Mouse (Mus musculus) c-Kit-positive CD71-positive TER-119-positive erythroid progenitor cells, embryonic 14.5 days (primary cell): ENCODE data around the gene Bmp6.

ENCODE experiments used
- DNase-seq: peaks from one replicate; pipeline ENCODE4 v3.0.0-alpha.2; 2013; ENCODE audit warnings: low spot score

The Bmp6 gene

DNA sequence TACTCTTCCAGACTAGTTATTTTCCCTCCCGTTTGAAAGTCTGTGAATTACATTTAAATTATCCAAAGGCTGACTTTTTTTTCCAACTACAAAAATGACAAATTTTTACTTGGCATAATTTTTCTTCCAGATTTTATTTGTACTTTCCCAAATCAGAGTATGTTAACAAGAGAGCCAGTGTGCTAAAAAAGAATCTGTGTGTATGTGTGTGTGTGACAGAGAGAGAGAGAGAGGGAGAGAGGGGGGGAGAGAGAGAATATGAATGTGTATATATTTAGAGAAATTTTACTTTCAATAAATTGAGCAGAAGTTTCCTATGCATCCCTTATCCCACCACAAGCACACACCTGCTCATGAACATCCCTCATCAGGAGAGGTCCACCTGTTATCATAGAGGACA is 9.4 kb downstream of the Bmp6 start:
- DNase-seq, result no peak

DNA sequence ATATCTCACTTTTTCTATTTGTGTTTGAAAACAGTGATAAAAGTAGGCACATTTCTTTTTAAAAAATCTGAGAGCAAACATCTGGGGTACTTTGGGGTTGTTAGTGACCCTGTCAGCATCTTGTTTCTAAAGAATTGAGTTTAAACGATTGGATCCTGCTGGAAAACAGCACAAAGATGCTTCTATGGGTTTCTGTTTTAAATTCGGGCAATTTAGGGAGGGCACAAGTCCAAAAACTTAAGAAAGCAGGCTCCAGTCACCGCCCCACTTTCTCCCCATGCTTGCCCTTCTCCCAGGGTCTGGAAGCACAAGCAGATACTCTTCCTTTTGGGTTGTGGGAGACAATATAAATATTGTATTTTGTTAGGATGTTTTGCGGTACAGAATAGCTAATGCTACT is 14.1 kb downstream of the Bmp6 start:
- no peak for DNase-seq

DNA sequence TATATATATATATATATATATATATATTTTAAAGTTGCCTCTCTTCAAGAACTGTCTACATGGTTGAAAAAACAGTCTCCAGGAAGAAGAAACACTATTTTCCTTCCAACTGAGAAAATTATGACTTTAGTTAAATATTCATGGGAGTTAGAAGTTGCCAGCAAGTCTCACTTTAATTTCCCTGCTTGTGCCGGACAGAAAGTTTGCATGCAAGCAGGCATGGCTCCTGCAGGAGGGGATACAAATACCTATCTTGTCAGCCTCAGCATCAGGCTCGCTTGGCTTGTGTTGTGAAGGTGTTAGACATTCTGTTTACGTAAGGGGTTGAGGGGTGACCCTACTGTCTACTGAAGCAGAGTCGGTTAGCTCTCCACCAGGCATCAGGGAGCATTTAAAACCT is 17.8 kb downstream of the Bmp6 start:
- no peak for DNase-seq

DNA sequence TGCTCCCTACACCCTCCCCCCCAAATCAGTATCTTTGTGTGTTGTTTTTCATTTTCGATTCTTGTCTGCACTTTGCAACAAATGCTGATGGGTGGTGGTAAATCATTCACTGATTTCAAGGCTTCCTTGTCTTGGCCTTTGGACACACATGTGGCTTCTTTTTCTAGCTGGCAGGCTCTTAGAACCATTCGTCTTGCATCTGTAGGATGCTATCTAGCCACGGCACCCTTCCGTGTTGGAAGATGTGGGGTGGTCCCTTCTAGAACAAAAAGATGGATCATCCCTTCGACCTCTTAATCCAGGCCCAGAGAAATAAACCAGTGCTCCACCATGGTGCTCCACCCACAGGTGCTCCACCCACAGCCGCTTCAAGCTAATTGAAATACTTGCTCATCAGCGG is 19.0 kb downstream of the Bmp6 start:
- no peak for DNase-seq

DNA sequence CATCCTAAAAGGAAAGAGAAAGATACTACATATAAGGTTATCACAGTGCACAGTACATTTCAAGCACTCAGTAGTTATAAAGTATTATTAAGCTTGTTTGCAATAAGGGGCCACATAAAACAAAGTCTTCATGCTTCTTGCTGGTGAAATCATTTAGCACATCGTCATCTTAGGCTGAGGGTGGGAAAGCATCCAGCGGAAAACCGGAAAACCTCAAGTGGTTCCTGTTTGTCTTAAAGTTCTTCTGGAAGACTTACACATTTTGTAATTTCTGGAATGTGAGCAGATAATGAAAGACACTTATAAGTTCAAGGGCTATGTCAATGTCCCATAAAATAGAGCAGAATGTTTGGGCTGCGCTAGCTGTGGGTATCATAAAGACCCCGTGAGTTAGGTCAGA is 24.7 kb downstream of the Bmp6 start:
- no peak for DNase-seq

DNA sequence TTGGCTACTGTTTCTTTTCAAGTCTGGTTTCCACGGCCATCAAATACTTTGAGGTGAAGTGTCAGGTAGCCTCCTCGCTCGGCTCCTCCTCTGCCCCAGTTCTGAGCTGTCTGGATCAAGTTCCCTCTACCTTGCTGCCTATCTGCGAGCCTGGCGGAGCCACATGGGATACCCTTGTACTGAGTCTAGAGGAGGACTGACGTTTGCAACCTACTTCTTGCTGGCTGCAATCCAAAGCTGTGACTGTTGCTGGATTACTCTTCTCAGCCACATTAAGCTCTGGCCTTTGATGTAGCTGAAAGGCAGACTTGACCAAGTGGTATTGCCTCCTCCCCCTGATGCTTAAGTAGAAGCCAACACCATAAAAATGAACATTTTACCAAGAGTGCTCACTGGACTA is 31.2 kb downstream of the Bmp6 start:
- no peak for DNase-seq

DNA sequence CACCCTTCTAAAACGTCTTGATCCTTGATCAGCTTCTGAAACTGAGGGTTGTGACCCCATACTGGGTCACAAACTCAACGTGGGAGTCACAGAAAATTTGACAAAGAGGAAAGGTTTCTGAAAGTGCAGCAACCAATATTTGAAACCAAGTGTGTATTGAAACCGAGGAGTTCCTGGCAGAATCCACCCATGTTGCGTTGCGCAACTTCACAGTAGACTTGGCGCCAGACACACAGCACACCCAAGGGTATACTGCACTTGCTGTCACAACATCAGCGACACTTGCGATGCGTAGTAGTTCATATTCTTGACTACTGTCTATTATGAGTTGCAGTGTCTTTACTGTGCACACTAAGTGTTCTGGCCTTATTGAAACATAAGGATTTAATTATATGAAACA is 32.4 kb downstream of the Bmp6 start:
- no peak for DNase-seq

DNA sequence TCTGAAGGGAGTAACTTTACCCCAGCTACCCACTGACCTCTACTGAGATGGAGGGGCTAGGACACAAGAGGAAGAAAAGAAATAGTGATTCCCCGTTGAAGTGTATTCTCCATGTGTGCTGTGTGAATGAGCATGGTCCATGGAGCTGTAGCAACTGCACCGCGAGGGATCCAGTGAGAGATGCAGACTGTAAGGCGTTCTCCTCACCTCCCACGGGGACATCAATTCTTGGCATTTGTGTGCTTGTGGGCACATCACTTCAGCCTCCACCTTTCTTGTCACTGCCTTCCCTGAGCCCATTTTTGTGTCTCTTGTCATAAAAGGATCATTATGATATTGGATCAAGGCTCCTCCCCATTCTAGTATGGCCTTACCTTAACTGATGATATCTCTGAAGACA is 34.9 kb downstream of the Bmp6 start:
- no peak for DNase-seq

DNA sequence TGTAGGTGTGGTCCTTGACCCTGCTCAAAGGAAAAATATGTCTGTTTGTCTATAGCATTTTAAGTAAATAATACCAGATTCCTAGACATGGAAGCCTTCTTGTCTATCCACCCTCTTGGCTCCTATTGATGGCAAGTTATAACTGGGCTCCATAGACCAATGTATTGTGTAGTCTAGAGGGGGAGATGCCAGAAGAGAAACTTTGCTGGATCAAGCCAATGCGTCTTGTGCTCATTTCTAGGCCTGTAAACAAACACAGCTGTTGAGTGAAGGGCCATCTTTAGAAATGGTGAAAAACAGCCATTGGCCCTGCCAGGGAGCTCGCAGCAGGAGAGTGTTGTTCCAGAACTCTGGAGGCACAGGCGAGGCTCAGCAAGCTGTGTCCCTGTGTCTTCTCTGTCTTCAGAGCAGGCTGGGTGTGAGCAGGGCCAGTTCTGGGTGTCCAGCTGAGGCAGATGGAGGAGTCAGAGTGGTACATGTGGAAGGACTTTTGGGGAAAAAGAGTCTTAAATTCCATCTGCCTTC is 41.2 kb downstream of the Bmp6 start:
- DNase-seq, result no peak

DNA sequence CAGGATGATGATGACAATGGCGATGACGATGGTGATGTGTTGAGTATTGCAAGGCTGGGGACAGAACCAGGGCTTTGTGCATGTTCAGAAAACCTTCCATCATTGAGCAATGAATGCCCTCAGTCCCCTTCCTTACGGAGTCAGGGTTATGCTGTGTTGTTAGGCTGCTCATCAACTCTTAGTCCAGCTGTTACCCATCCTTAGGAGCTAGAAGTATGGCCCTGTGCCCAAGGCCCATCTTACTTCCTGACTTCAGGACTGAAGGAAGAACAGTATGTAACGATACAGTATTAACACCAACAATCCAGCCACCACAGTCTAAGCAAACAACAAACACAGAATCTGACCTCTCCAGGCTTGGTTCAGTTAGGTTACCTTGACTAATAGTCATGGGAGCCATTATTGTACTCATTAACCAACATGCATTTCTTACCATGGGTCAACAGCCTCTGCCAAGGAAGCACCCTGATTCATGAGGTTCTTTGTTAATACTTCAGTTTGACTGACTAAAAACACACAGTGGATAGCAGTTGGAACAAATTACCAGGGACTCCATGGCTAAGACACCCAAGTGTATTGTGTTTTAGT is 42.6 kb downstream of the Bmp6 start:
- no peak for DNase-seq

DNA sequence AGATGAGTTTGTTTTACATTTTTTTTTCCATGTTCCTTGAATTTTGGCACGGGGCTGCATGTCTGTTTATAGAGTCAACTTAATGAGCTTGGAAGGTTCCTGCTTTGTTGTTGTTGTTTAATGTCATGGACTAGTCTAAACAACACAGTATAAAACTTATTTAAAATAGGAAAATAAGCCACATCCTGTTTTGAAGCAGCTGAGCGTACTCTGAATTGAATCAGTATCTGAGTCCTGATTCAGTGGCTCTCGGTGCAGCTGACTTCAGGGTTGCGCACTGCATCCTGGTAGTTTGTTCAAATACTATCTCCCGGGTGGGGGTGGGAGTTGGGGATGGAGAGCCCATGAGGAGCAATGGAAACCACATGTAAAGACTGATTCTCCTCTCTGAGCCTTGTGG is 48.5 kb downstream of the Bmp6 start:
- no peak for DNase-seq

DNA sequence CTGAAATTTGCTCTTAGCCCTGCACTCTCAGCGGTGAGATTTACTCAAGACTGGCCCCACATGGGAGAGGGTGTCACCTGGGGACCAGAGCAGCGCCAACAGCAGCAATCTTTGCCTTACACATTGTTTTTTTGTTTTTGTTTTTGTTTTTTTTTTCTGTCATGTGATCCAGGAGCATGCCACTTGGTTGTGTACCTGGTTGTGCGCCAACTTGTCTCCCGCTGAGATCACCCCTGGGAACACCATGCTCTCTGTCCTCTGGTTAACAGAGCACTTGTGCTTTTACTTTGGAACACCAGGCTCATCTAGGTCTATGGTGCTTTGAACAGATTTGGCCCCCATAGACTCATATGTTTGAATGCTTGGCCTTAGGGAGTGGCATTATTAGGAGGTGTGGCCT is 50.1 kb downstream of the Bmp6 start:
- no peak for DNase-seq

DNA sequence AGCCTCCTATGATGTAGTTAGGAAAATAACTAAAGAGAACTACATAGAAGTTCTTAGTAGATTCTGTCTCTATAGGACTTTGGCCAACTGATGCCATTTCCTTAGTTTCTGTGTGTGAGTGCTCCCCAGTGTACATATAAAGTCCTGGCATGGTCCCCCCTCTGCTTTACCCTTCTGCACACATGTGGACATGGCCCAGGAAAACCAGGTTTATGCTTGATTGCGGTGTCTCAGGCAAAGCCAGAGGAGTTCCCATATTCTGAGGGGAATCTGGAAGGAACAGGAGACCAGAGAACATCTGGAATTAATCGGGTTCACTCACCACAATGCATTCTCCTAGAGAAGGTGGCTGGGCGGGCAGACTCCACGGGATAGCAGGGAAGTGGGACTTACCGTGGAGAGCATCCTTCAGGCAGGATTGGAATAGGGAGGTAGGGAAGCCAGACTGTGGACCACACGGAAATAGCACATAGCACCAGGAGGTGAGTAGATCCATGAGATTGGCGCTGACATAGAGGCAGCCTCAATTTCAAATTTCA is 52.2 kb downstream of the Bmp6 start:
- no peak for DNase-seq

DNA sequence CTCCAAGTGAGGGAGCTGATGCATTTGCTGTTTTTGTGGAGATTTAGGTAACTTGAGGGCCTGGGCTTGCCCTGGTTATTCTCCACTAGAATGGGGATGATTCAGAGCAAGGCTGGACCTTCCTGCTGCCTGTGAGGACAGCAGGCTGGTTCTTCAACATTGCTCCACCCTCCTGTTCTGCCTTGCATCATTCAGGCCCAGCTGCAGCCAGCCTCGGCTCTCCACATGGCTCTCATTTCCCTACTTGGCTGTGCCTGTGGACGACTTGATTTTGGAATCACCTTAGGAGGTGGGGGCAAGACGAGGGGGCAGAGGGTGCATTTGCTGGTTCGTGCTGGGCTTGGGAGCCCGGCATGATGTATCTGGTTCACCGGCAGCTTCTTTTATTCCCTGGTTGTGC is 53.8 kb downstream of the Bmp6 start:
- no peak for DNase-seq

DNA sequence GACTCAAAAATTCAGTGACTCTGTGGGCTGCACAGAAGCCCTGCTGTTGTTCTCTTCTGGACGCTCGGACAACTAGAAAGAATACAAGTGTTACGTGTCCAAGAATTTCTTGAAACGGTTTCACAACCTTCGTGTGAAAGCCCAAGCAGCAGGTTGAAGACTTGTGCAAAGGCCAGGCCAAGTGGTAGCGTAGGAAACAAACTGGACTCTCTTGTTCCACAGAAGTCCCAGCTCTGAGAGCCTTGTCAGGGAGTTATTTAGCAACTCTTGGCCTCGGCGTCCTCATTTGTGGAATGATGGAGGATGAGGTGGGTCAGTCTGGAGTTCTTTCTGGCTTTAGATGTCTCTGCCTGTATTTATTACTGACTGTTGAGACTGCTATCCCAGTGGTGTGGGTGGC is 55.8 kb downstream of the Bmp6 start:
- DNase-seq, result no peak

DNA sequence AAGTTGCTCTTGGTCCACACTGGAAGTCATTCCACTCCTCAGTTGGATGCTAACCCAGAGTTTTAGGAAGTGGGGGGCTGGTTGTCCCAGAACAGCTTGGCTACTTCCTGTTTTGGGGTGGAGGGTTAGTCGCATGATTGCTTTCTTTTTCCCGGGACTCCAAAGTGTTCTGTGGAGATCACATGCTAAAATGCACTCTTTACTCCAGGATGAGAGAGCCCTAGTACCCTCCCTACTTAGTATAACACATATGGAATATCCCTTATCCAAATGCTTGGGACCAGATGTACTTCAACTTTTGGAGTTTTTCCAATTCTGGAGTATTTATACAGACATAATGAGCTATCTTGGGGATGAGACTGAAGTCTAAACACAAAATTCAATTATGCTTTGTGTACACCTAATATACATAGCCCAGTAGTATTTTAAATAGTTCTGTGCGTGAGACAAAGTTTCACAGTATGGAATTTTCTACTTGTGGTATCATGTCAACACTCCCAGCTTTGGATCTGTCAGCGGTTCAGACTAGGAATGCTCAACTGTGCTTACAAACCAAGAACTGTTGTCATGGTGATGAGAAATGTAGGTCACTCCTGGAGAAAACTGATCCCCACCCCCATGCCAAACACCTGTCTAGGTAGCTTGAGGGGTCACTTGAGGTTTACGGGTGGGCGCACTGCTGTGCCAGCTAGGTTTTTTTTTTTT is 62.9 kb downstream of the Bmp6 start:
- DNase-seq, result no peak

DNA sequence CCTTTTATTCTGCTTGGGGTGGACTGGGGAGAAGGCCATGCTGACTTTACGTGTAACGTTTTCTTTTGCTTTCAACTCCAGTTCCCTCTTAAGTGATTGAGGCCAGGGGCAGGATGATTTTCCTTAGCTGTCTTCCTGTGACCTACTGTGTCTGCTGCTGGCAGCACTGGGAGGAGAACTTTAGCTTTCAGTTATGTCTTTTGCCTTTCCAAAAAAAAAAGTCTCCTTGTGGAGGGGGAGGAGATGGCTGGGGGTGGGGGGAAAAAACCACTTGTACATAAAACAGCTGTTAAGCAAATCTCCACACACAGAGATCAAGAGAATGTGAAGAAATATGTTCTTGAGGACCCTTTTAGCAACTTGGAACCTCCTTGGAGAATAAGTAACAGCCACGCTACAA is 63.7 kb downstream of the Bmp6 start:
- no peak for DNase-seq

DNA sequence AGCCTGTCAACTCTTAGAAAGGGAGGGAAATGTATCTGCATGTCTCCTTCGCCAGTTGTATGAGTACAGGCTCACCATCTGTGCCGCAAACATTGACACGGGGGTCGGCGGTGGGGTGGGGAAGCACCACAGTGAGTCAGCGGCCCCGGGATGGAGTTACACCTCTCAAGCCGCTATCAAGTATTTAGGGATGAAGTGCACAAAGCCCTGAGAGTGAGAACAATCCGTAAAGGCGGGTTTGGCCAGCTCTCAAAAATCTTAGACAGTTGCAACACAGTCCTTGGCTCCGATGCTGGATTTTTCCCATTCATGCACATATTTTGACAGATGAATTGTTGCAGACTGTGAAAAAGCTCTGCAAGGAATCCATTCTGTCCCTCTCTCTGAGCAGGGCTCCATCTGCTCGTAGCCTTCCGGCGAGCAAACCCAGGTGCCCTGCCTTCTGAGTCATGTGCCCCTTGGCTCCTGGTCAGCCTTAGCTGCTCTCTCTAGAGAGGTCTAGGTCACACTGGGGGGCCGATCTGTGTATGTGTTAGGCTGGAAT is 65.5 kb downstream of the Bmp6 start:
- no peak for DNase-seq

DNA sequence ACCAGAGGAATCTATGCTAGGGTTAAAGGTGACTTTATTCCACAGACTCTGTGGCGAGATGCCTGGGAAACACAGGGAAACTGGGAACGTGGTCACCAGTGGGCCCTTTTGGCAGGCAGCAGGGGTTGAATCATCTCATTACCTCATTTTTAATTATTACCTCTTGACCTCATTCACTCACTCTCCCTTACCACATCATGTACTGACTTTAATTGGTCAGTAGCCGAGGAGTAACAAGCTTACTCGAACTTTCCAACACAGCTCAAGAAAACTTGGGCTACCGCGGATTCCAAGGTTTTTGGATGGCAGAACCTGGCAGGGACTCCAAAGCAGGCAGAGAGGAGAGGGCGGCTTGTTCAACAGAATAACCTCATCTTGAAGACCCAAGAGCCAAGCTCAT is 74.9 kb downstream of the Bmp6 start:
- DNase-seq, result no peak

DNA sequence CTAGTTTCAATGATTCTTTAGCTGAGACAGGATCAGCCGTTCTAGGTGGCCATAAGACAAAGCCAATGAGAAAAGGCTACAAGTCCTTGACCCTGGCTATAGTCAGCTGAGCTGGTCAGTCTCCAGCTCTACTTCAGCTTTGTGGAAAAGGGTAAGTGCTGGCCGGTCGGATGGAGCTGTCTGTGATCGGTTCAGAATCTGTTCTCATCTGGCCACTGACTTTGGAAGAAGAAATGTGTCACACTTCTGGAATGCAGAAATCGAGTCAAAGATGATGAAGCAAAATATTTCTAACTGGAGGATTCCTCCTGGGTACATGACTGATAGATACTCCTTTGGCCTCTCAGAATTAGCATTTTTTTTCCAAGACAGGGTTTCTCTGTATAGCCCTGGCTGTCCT is 77.6 kb downstream of the Bmp6 start:
- DNase-seq, result no peak

DNA sequence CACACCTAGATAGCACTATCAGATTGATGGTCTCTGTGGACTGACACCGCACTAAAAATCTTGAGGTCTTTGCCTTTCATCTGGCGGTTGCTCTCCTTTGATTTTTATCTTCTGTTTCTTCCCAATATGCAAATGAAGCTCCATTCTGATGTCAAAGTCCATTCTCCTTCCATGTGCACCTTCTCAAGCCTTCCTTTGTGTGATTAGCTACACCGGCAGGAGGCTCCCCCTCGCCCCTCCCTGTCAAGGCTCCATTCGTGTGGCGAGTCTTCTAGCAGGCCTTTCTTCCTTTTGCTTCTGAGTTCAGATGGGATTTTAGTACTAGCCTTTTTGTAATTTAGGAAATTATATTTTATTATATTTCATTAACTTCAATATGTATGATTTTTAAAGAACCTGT is 80.4 kb downstream of the Bmp6 start:
- no peak for DNase-seq

DNA sequence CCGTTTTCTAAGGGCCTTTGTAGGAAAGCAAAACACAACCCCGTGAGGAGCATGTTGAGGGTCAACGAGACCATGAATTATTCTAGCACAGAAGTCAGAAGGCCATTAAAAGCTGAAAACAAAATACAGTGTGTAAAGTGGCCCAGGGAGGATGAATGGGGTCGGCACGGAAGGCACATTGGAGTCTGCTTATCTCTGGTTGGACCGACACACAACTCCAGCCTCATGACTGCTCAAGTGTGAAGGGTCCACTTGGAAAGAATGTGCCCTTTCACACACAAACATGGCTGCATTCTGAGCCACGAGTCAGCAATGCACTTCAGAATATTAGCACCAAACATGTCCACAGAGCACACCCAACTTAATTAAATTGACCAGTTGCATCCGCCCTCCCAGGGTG is 84.8 kb downstream of the Bmp6 start:
- DNase-seq, result no peak

DNA sequence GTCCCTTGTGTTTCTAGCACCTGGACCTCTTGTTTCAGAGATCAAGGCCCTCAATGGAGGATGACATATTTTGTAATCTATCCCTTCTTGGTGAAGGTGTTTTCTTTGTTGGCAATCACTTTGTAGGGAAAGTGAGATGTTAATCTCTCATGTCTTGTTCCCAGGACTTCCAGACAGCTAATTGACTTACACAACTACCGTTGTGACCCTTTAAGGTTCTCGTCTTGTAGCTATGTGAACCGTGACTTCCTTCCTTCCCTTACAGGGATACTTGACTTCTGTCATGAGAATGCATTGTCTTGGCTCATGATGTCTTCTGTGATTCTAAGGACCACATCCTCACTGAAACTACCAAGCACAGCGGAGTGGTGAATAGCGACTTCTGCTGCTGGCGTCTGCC is 85.2 kb downstream of the Bmp6 start:
- no peak for DNase-seq

DNA sequence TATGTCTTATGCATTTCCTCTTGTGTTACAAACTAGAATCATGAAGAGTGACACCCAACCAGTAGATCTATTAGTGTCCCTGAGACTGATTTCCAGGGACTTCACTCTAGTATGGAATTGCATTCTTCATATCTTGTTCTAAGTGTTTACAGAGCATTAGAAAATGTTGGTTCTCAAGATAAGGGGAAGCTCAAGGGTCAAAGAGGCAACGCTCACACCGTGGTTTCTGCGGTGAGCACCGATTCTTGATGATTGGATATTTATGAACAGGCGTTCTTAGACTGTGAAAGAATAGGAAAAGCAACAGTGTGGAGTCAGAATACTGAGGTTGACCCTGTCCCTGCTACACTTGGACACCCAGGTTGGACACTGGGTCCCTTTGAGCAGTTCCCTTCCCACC is 89.9 kb downstream of the Bmp6 start:
- DNase-seq, result no peak
